Mouse (Mus musculus) MEL (cell line): Measurements from ENCODE around the gene Mrpl24.

ENCODE experiments used
- CHD2 ChIP-seq: IDR thresholded peaks from 2 replicates; pipeline ENCODE4 v1.6.1; 2011; ENCODE audit warnings: low read length, improper control_type of control experiment
- CTCF ChIP-seq, 3 experiments: IDR thresholded peaks in 2 of 3; conservative IDR thresholded peaks in 1 of 3; 2 replicates each; pipeline ENCODE4 v1.5.1; 2011 to 2012; ENCODE audit warnings: low read length in 3 of 3, low read depth in 2 of 3, mild to moderate bottlenecking in 2 of 3, improper control_type of control experiment in 1 of 3, inconsistent platforms in 1 of 3, mixed read lengths in 1 of 3, moderate library complexity in 1 of 3; ENCODE audit not compliant: control insufficient read depth in 1 of 3, insufficient read depth in 1 of 3, poor library complexity in 1 of 3, severe bottlenecking in 1 of 3
- GABPA ChIP-seq: IDR thresholded peaks from 2 replicates; pipeline ENCODE4 v1.6.1; 2012; ENCODE audit warnings: low read depth, mild to moderate bottlenecking, inconsistent platforms, low read length, improper control_type of control experiment, moderate library complexity
- KAT2A ChIP-seq: conservative IDR thresholded peaks from 2 replicates; pipeline ENCODE4 v1.6.1; 2012; ENCODE audit warnings: low read depth, low read length, improper control_type of control experiment, inconsistent platforms
- MAZ ChIP-seq: IDR thresholded peaks from 2 replicates; pipeline ENCODE4 v1.6.1; 2012; ENCODE audit warnings: low read depth, mild to moderate bottlenecking, inconsistent platforms, low read length, improper control_type of control experiment
- NRF1 ChIP-seq: IDR thresholded peaks from 2 replicates; pipeline ENCODE4 v1.6.1; 2014; ENCODE audit warnings: low read depth, mild to moderate bottlenecking, inconsistent platforms, low read length, improper control_type of control experiment, moderate library complexity; ENCODE audit not compliant: poor library complexity, insufficient read depth, severe bottlenecking
- POLR2A ChIP-seq, 2 experiments: IDR thresholded peaks; 2 replicates each; pipeline ENCODE4 v1.6.1; 2011 to 2012; ENCODE audit warnings: low read length in 2 of 2, mild to moderate bottlenecking in 2 of 2, control low read depth in 1 of 2, improper control_type of control experiment in 1 of 2, low read depth in 1 of 2, moderate library complexity in 1 of 2; ENCODE audit not compliant: control insufficient read depth in 1 of 2, insufficient read depth in 1 of 2, poor library complexity in 1 of 2
- TBP ChIP-seq: IDR thresholded peaks from 2 replicates; pipeline ENCODE4 v1.8.0; 2011; ENCODE audit warnings: low read depth, low read length, improper control_type of control experiment
- TCF12 ChIP-seq: IDR thresholded peaks from 2 replicates; pipeline ENCODE4 v1.6.1; 2014; ENCODE audit warnings: low read depth, mild to moderate bottlenecking, inconsistent platforms, low read length, improper control_type of control experiment, moderate library complexity
- USF1 ChIP-seq: IDR thresholded peaks from 2 replicates; pipeline ENCODE4 v1.6.1; 2014; ENCODE audit warnings: low read depth, mild to moderate bottlenecking, inconsistent platforms, low read length, improper control_type of control experiment, moderate library complexity
- ZNF384 ChIP-seq: IDR thresholded peaks from 2 replicates; pipeline ENCODE4 v1.6.1; 2012; ENCODE audit warnings: low read depth, mild to moderate bottlenecking, inconsistent platforms, low read length, improper control_type of control experiment

DNA sequence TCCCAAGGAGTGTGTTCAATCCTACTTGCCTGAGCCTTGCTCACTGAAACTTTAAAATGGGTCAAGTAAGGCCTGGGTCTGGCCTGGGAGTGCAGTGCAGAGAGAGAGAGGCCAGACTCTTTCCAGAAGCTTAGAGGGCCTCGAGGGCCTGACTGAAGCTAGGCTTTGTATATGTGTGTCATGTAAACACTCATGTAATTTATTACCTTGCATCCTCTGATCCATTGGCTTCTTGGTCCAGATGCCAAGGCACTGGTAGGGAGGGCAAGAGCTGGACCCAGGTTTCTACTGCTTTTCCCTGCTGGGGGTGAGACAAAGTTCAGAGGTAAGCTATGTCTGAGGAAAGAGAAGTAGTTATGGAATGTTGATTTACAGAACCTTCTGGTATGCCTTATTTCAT lies 11.4 kb upstream of the Mrpl24 start:
- no peak for TF ChIP-seq CTCF (IDR thresholded peaks at IDR 0.05 in 2 of 3, conservative IDR thresholded peaks at IDR 0.05 in 1 of 3; ENCODE audit: control insufficient read depth in 1 of 3, insufficient read depth in 1 of 3, low read depth in 2 of 3, low read length in 3 of 3, poor library complexity in 1 of 3, severe bottlenecking in 1 of 3)
- no peak for TF ChIP-seq CHD2
- TF ChIP-seq POLR2A (IDR thresholded peaks at IDR 0.05; ENCODE audit: control insufficient read depth in 1 of 2, insufficient read depth in 1 of 2, low read depth in 1 of 2, low read length in 2 of 2, poor library complexity in 1 of 2), result no peak
- TF ChIP-seq USF1, result no peak
- no peak for TF ChIP-seq ZNF384
- no peak for TF ChIP-seq KAT2A
- no peak for TF ChIP-seq TCF12
- TF ChIP-seq GABPA, result no peak
- TF ChIP-seq TBP, result no peak
- no peak for TF ChIP-seq MAZ
- TF ChIP-seq NRF1, result no peak
